Mouse (Mus musculus): ENCODE data around the gene Aqp1.
A peak's percentile ranks its signal among the peaks of the same experiment; 100 is the strongest.

Gene Aqp1

GRCm38 (mm10) chr6:55356976-55357635, 20.9 kb downstream of the Aqp1 start:
- DNase-seq (ENCODE audit: low spot score) = no peak

DNA sequence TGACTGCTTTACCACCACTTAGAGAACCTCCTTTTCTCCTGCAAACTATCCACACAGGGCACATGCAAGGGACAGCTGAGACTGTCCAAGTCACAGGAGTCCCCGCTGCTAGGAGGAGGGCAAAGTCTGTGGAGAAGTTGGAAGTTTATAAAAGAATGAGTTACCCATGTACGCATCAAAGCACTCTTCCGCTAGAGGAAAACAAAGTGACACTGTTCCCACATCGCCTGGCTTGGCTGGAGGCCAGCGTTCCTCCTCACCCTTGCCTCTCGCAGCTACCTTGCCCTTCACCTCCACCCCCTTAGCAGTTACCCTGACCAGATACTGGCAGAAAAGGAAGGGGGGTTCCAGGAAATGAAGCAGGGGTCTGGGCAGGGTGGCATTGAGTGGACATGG, 21.4 kb downstream of the Aqp1 start:
- DNase-seq (ENCODE audit: low spot score) = no peak

- peak; percentile 13 for DNase-seq (ENCODE audit: low spot score)
Observed at GRCm38 (mm10) chr6:55358731-55359143, 22.5 kb downstream of the Aqp1 start.

GRCm38 (mm10) chr6:55362663-55363062, 26.4 kb downstream of the Aqp1 start:
- no peak for DNase-seq (ENCODE audit: low spot score)

GRCm38 (mm10) chr6:55367126-55367525, 30.9 kb downstream of the Aqp1 start:
- DNase-seq (ENCODE audit: low spot score) = no peak

DNA sequence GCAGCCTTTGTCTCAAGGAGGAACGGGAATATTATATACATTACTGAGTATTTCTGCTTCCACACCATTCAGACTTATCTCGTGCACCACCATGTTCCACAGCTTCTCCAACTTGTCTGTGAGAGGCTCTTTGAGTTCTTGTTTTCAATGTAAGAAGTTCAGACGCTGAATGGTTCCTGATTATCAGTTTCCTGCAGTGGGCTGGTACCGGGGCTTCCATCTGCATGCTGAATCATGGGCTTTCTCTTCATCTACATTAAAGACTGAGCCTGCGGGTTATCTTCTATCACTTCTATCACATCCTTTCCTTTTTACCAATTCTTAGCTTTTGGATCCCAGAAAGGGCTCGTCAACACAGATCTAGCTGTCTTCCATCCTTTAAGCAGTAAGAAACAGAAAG, 34.6 kb downstream of the Aqp1 start:
- DNase-seq (ENCODE audit: low spot score) = no peak

DNA sequence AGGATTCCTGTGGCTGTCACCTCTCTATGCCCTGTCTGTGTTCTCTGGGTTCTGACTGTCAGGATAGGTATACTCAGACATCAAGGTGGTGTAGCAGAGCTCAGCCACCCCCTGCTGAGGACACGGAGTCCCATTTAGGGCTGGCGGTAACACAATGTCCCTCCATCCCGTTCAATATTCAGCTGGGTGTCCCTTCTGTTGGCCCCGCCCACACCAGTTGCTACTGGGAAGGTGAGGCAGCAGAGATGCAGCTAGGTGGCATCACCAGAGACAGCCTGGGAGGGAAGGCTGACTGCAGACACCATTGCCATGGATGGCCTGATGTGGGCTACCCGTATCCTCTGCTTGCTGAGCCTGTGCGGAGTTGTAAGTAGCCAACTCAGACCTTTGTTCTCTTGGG, 39.8 kb downstream of the Aqp1 start, which contains the start of gene Ghrhr:
Ghrhr (plus strand) TSS at position 220 of the 400 bp plus-strand sequence.
- DNase-seq (ENCODE audit: low spot score) = no peak

GRCm38 (mm10) chr6:55376511-55376910, 40.3 kb downstream of the Aqp1 start:
- DNase-seq (ENCODE audit: low spot score) = no peak

GRCm38 (mm10) chr6:55377461-55377860, 41.2 kb downstream of the Aqp1 start:
- DNase-seq (ENCODE audit: low spot score) = no peak

GRCm38 (mm10) chr6:55379641-55380335, 43.6 kb downstream of the Aqp1 start:
- DNase-seq (ENCODE audit: low spot score) = peak; percentile 56

GRCm38 (mm10) chr6:55381966-55382365, 45.7 kb downstream of the Aqp1 start:
- DNase-seq (ENCODE audit: low spot score) = no peak

GRCm38 (mm10) chr6:55383897-55384296, 47.7 kb downstream of the Aqp1 start:
- no peak for DNase-seq (ENCODE audit: low spot score)

DNA sequence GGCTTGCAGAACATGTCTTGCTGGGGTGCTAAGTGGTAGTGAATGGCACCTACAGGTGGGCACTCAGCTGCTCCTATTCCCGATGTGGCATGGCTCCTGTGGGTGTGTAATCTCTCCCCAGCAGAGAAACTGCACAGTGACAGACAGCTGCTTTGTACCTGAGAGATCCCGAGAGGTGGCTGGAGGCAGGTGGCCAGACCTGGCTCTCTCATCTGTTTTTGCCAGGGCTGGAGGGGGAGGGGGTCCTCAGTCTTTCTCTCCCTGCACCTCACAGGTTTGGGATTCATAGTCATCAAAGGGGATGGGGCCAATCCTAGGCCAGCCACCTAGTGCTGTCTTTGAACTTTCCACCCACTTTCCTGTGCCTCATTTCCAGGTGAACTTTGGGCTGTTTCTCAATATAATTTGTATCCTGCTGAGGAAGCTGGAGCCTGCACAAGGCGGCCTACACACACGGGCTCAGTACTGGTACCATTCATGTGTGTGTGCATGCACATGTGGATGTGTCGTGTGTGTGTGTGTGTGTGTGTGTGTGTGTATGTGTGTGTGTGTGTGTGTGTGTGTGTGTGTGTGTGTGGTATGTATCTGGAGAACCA, 48.2 kb downstream of the Aqp1 start:
- no peak for DNase-seq (ENCODE audit: low spot score)

DNA sequence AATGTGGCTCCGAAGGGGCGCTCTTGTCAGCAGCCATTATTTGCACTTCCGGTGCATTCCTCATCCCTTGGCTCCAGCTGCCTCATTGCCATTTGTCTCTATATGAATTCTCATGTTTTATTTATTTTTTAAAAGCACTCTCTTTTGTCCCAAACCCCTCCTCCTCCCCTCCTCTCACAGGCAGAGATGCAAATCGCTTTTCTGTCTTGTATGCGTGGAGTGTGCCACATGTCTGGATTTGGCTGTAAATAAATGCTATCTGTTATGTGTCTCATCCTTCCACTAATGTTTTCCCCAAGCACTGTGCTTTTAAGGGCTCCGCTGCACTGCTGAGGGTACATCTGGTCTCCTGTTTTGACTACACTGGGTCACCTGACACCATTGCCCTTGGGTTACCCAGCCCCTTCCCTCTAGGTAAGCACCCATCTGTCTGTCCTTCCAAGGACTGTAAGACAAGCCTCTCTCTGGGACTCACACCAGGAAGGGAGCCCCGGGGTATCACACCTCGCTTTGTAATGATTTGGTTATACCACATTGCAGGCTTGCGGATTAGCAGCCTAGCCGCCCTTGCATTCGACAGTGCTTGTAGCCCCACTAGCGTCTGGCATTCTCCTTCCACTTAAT, 52.4 kb downstream of the Aqp1 start:
- no peak for DNase-seq (ENCODE audit: low spot score)

- no peak for DNase-seq (ENCODE audit: low spot score)
Observed at GRCm38 (mm10) chr6:55389321-55389720, 53.1 kb downstream of the Aqp1 start.

DNA sequence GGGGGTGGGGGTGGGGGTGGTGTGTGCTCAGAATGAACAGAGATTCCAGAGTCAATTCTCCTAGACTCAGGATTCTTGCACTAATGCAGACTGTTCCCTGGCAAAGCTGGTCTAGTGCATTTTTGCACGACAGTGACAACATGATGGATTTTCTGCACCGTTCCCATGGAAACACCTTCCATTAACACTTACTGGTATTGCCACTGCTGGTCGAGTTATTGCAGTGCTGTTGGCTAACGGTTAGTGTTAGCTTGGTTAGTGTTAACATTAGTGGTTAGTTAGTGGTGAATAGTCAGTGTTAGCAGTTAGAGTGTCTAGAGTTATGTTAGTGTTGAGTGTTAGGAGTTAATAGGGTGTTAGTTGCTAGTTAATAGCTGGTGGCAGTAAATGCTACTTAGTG, 55.6 kb downstream of the Aqp1 start:
- DNase-seq (ENCODE audit: low spot score) = peak; percentile 31

- DNase-seq (ENCODE audit: low spot score) = peak; percentile 79
Observed at GRCm38 (mm10) chr6:55392453-55392852, 56.2 kb downstream of the Aqp1 start.

GRCm38 (mm10) chr6:55394854-55395253, 58.6 kb downstream of the Aqp1 start:
- no peak for DNase-seq (ENCODE audit: low spot score)

GRCm38 (mm10) chr6:55396176-55396575, 59.9 kb downstream of the Aqp1 start:
- peak; percentile 70 for DNase-seq (ENCODE audit: low spot score)

DNA sequence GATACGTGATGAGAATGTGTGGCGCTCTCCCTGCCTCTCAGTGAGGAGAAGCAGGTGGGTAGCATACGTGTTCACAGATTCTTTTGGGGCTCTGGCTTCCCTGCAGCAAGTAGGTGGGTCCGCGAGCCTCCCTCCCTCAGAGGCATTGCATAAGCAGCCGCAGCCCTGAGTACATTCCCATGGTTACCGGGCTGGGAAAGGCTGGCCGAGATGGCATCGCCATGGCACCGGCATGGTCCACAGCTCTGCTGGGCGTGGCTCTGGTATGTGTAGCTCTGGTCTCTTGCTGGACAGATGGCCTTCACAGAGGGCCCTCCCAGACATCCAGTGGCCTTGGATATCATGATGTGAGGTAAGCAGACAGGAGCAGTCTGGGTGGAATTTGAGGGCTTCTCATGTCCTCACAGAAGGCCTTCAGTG, 60.4 kb downstream of the Aqp1 start:
- peak; percentile 76 for DNase-seq (ENCODE audit: low spot score)

Measured in MN1 (cell line).